Mouse (Mus musculus): ENCODE data around the gene Ddr2.

Ddr2 gene

GRCm38 (mm10) chr1:169971998-169972397 is 138.6 kb downstream of the Ddr2 start:
- Histone ChIP-seq H3K36me3 (ENCODE audit: insufficient read depth, low read length) (peaks cover 5% of the 10 kb centered on the region), H3K4me3 (replicated peaks; ENCODE audit: low read length) (no peak overlapping the region), H3K4me1 (replicated peaks; ENCODE audit: low read depth, low read length) (peaks cover 15% of the 10 kb centered on the region), H3K27me3 (ENCODE audit: insufficient read depth, low read length) (no peaks in the 10 kb centered on the region), H3K9me3 (ENCODE audit: low read length) (no peaks in the 10 kb centered on the region)
- no peak for TF ChIP-seq POU5F1 (IDR thresholded peaks at IDR 0.05; ENCODE audit: borderline replicate concordance, low read length)
- no peak for TF ChIP-seq NANOG (IDR thresholded peaks at IDR 0.05; ENCODE audit: borderline replicate concordance, low read length)
- TF ChIP-seq CTCF (conservative IDR thresholded peaks at IDR 0.05; ENCODE audit: low read length): no peak

DNA sequence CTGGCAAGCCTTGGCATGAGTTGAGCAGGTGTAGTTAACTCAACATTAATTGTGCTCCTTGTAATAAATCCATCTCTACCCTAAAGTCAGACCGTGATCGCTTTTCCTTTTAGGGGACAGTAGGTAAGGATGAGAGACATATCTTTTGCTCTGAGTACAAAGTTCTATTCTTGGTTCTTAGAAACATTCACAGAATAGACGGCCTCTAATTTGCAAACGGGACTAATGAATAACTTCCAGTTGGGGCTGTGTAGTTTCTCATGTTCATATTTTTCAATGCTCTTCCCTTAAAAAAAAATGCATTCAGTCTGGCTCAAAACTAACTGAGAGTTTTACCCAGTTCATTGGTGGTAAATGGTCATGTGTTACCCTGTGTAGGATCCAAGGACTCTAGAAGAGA is 139.6 kb downstream of the Ddr2 start:
- no peaks in the 10 kb centered on the region for H3K9me3 ChIP-seq (ENCODE audit: low read length)
- H3K4me3 ChIP-seq (replicated peaks; ENCODE audit: low read length): no peak overlapping the region
- no peaks in the 10 kb centered on the region for H3K27me3 ChIP-seq (ENCODE audit: insufficient read depth, low read length)
- peaks cover 15% of the 10 kb centered on the region for H3K4me1 ChIP-seq (replicated peaks; ENCODE audit: low read depth, low read length)
- TF ChIP-seq NANOG (IDR thresholded peaks at IDR 0.05; ENCODE audit: borderline replicate concordance, low read length) (no peak), CTCF (conservative IDR thresholded peaks at IDR 0.05; ENCODE audit: low read length) (no peak), POU5F1 (IDR thresholded peaks at IDR 0.05; ENCODE audit: borderline replicate concordance, low read length) (no peak)
- peaks cover 15% of the 10 kb centered on the region for H3K36me3 ChIP-seq (ENCODE audit: insufficient read depth, low read length)

- Histone ChIP-seq H3K4me1 (replicated peaks; ENCODE audit: low read depth, low read length) (peaks cover 15% of the 10 kb centered on the region), H3K27me3 (ENCODE audit: insufficient read depth, low read length) (no peaks in the 10 kb centered on the region), H3K4me3 (replicated peaks; ENCODE audit: low read length) (peak overlapping the region; percentile 86), H3K9me3 (ENCODE audit: low read length) (no peaks in the 10 kb centered on the region), H3K36me3 (ENCODE audit: insufficient read depth, low read length) (peaks cover 30% of the 10 kb centered on the region)
- no peak for TF ChIP-seq POU5F1 (IDR thresholded peaks at IDR 0.05; ENCODE audit: borderline replicate concordance, low read length)
- no peak for TF ChIP-seq CTCF (conservative IDR thresholded peaks at IDR 0.05; ENCODE audit: low read length)
- no peak for TF ChIP-seq NANOG (IDR thresholded peaks at IDR 0.05; ENCODE audit: borderline replicate concordance, low read length)
Measured at GRCm38 (mm10) chr1:169969516-169969886, 141.1 kb downstream of the Ddr2 start.

- Histone ChIP-seq H3K4me3 (replicated peaks; ENCODE audit: low read length) (peak within 1 kb of the TSS; percentile 86), H3K4me1 (replicated peaks; ENCODE audit: low read depth, low read length) (peaks cover 15% of the 10 kb centered on the region), H3K9me3 (ENCODE audit: low read length) (no peaks in the 10 kb centered on the region), H3K36me3 (ENCODE audit: insufficient read depth, low read length) (peaks cover 35% of the 10 kb centered on the region), H3K27me3 (ENCODE audit: insufficient read depth, low read length) (no peaks in the 10 kb centered on the region)
- TF ChIP-seq CTCF (conservative IDR thresholded peaks at IDR 0.05; ENCODE audit: low read length) (no peak), POU5F1 (IDR thresholded peaks at IDR 0.05; ENCODE audit: borderline replicate concordance, low read length) (no peak), NANOG (IDR thresholded peaks at IDR 0.05; ENCODE audit: borderline replicate concordance, low read length) (no peak)
Measured at GRCm38 (mm10) chr1:169968792-169969515, 141.6 kb downstream of the Ddr2 start, which contains the start of gene Hsd17b7. TSS of gene Hsd17b7 (minus strand) at chr1:169969241.

DNA sequence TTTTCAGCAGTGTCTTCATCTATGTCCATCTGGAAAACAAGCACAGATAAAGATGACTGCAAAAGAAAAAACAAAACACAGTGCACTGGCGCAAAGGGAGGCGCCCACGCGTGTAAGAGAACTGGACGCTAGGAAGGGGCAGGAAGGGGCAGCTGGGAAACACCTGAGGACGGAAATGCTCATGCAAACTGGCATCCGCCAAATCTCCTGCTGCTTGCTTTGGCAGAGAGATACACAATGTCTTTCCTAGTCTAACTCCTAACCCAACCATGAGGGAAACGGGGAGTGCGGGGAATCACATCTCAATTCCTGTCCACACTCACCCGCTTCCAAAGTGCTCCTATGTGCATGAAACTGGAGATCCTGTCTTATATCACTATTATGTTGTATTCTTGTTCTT is 157.5 kb downstream of the Ddr2 start:
- Histone ChIP-seq H3K27me3 (ENCODE audit: insufficient read depth, low read length) (no peaks in the 10 kb centered on the region), H3K4me1 (replicated peaks; ENCODE audit: low read depth, low read length) (no peaks in the 10 kb centered on the region), H3K36me3 (ENCODE audit: insufficient read depth, low read length) (peaks cover 50% of the 10 kb centered on the region), H3K4me3 (replicated peaks; ENCODE audit: low read length) (no peak overlapping the region), H3K9me3 (ENCODE audit: low read length) (no peaks in the 10 kb centered on the region)
- TF ChIP-seq NANOG (IDR thresholded peaks at IDR 0.05; ENCODE audit: borderline replicate concordance, low read length) (no peak), CTCF (conservative IDR thresholded peaks at IDR 0.05; ENCODE audit: low read length) (no peak), POU5F1 (IDR thresholded peaks at IDR 0.05; ENCODE audit: borderline replicate concordance, low read length) (no peak)

DNA sequence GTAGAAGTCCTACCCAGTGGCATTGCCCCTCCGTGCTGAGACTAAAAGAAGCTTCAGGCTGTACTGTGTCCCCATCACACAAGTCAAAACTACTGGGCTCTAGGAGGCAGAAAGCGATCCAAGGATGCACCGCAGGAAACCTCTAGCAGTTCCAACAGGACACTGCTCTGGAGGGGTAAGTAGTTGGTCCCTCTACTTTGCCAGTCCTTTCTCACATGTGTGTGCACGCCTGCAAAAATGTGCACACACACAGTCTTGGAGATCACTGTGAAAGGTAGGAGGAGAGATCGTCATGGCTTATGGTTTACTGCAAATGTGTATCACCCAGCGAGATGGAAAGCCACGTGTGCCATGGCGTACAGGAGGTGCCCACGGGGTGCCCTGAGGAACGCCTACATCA is 157.9 kb downstream of the Ddr2 start:
- Histone ChIP-seq H3K4me1 (replicated peaks; ENCODE audit: low read depth, low read length) (no peaks in the 10 kb centered on the region), H3K4me3 (replicated peaks; ENCODE audit: low read length) (no peak overlapping the region), H3K36me3 (ENCODE audit: insufficient read depth, low read length) (peaks cover 45% of the 10 kb centered on the region), H3K27me3 (ENCODE audit: insufficient read depth, low read length) (no peaks in the 10 kb centered on the region), H3K9me3 (ENCODE audit: low read length) (no peaks in the 10 kb centered on the region)
- no peak for TF ChIP-seq POU5F1 (IDR thresholded peaks at IDR 0.05; ENCODE audit: borderline replicate concordance, low read length)
- no peak for TF ChIP-seq CTCF (conservative IDR thresholded peaks at IDR 0.05; ENCODE audit: low read length)
- no peak for TF ChIP-seq NANOG (IDR thresholded peaks at IDR 0.05; ENCODE audit: borderline replicate concordance, low read length)

GRCm38 (mm10) chr1:169951561-169951960 is 159.0 kb downstream of the Ddr2 start:
- H3K4me1 ChIP-seq (replicated peaks; ENCODE audit: low read depth, low read length): no peaks in the 10 kb centered on the region

GRCm38 (mm10) chr1:169950651-169951050 is 159.9 kb downstream of the Ddr2 start:
- no peak for TF ChIP-seq POU5F1 (IDR thresholded peaks at IDR 0.05; ENCODE audit: borderline replicate concordance, low read length)
- TF ChIP-seq CTCF (conservative IDR thresholded peaks at IDR 0.05; ENCODE audit: low read length): peak; percentile 50
- no peak for TF ChIP-seq NANOG (IDR thresholded peaks at IDR 0.05; ENCODE audit: borderline replicate concordance, low read length)
- no peaks in the 10 kb centered on the region for H3K27me3 ChIP-seq (ENCODE audit: insufficient read depth, low read length)
- H3K4me1 ChIP-seq (replicated peaks; ENCODE audit: low read depth, low read length): no peaks in the 10 kb centered on the region

More at GRCm38 (mm10) chr1:169951561-169951960, 159.0 kb downstream of the Ddr2 start:
- H3K9me3 ChIP-seq (ENCODE audit: low read length): no peaks in the 10 kb centered on the region
- no peak overlapping the region for H3K4me3 ChIP-seq (replicated peaks; ENCODE audit: low read length)
- TF ChIP-seq NANOG (IDR thresholded peaks at IDR 0.05; ENCODE audit: borderline replicate concordance, low read length) (no peak), POU5F1 (IDR thresholded peaks at IDR 0.05; ENCODE audit: borderline replicate concordance, low read length) (no peak), CTCF (conservative IDR thresholded peaks at IDR 0.05; ENCODE audit: low read length) (no peak)
- H3K36me3 ChIP-seq (ENCODE audit: insufficient read depth, low read length): peaks cover 39% of the 10 kb centered on the region
- no peaks in the 10 kb centered on the region for H3K27me3 ChIP-seq (ENCODE audit: insufficient read depth, low read length)

More at GRCm38 (mm10) chr1:169950651-169951050, 159.9 kb downstream of the Ddr2 start:
- Histone ChIP-seq H3K9me3 (ENCODE audit: low read length) (no peaks in the 10 kb centered on the region), H3K4me3 (replicated peaks; ENCODE audit: low read length) (no peak overlapping the region), H3K36me3 (ENCODE audit: insufficient read depth, low read length) (peaks cover 30% of the 10 kb centered on the region)
